ENCODE assay signal across 9 mouse cellular contexts in the genomic region with DNA sequence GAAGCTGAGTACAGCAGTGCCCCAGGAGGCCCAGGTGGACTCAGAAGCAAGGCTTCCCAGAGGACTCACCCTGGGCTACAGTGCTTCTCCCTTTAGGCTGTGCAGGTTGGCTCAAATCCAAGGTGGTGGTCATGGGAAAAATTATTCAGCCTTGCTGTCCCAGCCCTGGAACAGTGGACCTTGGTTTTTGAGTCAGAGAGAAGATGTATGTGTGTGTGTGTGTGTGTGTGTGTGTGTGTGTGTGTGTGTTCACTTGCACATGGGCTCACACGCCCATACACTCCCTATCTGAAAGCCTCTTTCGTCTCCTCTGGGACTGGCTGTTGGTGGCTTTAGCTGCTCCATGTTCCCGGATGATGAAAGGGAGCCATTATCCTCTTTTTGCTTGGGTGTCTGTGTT. TPM values are rescaled to one million over a fixed set of nuclear protein-coding genes. Genes with fewer than 3 reads are reported as not detected.
DNase-seq lines count a peak whose midpoint lies in the region; ATAC-seq and TF ChIP-seq lines count a peak whose summit lies in the region.
"Had no signal": no experiment of that assay in that cellular context is flagged by ENCODE, and none has a peak within 500 bp of the region (broad histone marks: within the 10 kb centered on the region; RNA-seq: fewer than 3 reads in every experiment).

No protein-coding gene starts in this region.

- H3K27me3 ChIP-seq in heart, adult 2 months (ENCODE audit: control insufficient read depth, insufficient read depth, low read length): no peaks in the 10 kb centered on the region
- H3K27me3 ChIP-seq in heart, embryonic 10.5 days (ENCODE audit: insufficient read depth, poor library complexity, severe bottlenecking): peaks cover 18% of the 10 kb centered on the region
- H3K27me3 ChIP-seq in embryonic facial prominence, embryonic 12.5 days: no peaks in the 10 kb centered on the region

- H3K4me2 ChIP-seq in embryonic facial prominence, embryonic 12.5 days (replicated peaks): peak overlapping the region; percentile 1; the same call in 1 of the 2 replicates

- H3K4me3 ChIP-seq in heart, adult 2 months: no peak overlapping the region
- H3K4me3 ChIP-seq in heart, embryonic 10.5 days: no peak overlapping the region
- H3K4me3 ChIP-seq in embryonic facial prominence, embryonic 12.5 days: no peak overlapping the region

- TF ChIP-seq POLR2A in heart, adult 2 months (IDR thresholded peaks at IDR 0.05; ENCODE audit: insufficient read depth, low read depth, low read length): no peak

- no peak overlapping the region for H3K9ac ChIP-seq in heart, adult 2 months (ENCODE audit: low read depth, low read length)
- H3K9ac ChIP-seq in embryonic facial prominence, embryonic 12.5 days: no peak overlapping the region

- TF ChIP-seq EP300 in heart, adult 2 months (IDR thresholded peaks at IDR 0.05; ENCODE audit: insufficient read depth, low read depth, low read length): no peak

- no peaks in the 10 kb centered on the region for H3K9me3 ChIP-seq in heart, embryonic 10.5 days
- no peaks in the 10 kb centered on the region for H3K9me3 ChIP-seq in embryonic facial prominence, embryonic 12.5 days

- TF ChIP-seq CTCF in heart, adult 2 months (IDR thresholded peaks at IDR 0.05): no peak

- intact Hi-C loops in heart, adult 2 months (cut with DNase I): loop anchor here (2.0 to 5.0 kb wide), 2 partner anchors 15 to 49 kb away; partner anchors contain the start of gene Zfp503

- peak overlapping the region; percentile 32 for H3K27ac ChIP-seq in heart, adult 2 months
- H3K27ac ChIP-seq in heart, embryonic 10.5 days: no peak overlapping the region
- H3K27ac ChIP-seq in embryonic facial prominence, embryonic 12.5 days: 0 out of 2 replicates have a peak overlapping the region, but pooled peaks have one; percentile 17

- WGBS in heart, adult 2 months: 51% methylated on average over 3 of the region's 3 CpGs
- 70% methylated on average over 3 of the region's 3 CpGs for WGBS in heart, embryonic 10.5 days
- 20% methylated on average over 3 of the region's 3 CpGs for WGBS in embryonic facial prominence, embryonic 12.5 days

- no peaks in the 10 kb centered on the region for H3K36me3 ChIP-seq in heart, adult 2 months (ENCODE audit: control insufficient read depth, insufficient read depth, low read length)
- H3K36me3 ChIP-seq in heart, embryonic 10.5 days: no peaks in the 10 kb centered on the region
- H3K36me3 ChIP-seq in embryonic facial prominence, embryonic 12.5 days: no peaks in the 10 kb centered on the region

- no peaks in the 10 kb centered on the region for H3K79me2 ChIP-seq in heart, adult 2 months (replicated peaks; ENCODE audit: control insufficient read depth, insufficient read depth, low read length)

- 0 out of 2 replicates have a peak, but pooled peaks have one; percentile 35 for ATAC-seq in embryonic facial prominence, embryonic 12.5 days (ENCODE audit: insufficient number of reproducible peaks, insufficient read depth, low FRiP score, low TSS enrichment)

- peaks cover 1% of the 10 kb centered on the region; the same call in 1 of the 2 replicates for H3K4me1 ChIP-seq in heart, adult 2 months (ENCODE audit: control insufficient read depth, insufficient read depth, low read length)
- H3K4me1 ChIP-seq in heart, embryonic 10.5 days: 0 out of 2 replicates have a peak, but pooled peaks cover 3% of the 10 kb centered on the region
- peaks cover 13% of the 10 kb centered on the region for H3K4me1 ChIP-seq in embryonic facial prominence, embryonic 12.5 days

- no peak for DNase-seq in heart, adult 2 months
- no peak for DNase-seq in heart, embryonic 10.5 days (ENCODE audit: low spot score)
- DNase-seq in Muller cell, postnatal 12 days (ENCODE audit: inconsistent ontology term): peak; percentile 26
- DNase-seq in kidney, postnatal 4 days: peak; percentile 48 to 70
- no peak for DNase-seq in spleen, postnatal 10 days (ENCODE audit: low spot score in 2 of 2)
- DNase-seq in gastrocnemius, adult 8-10 months (ENCODE audit: low spot score in 2 of 2): no peak
- DNase-seq in spleen, postnatal 4 days (ENCODE audit: low spot score in 2 of 2): no peak
- DNase-seq: lung, adult 18-20 months had no signal

RNA-seq across cellular contexts. Expression of gene Lrmda, which starts 16.4 kb away (rescaled TPM):
- total RNA-seq in heart, adult 2 months (2021): 1 to 10 TPM; 1.0 to 1.1 TPM
- polyA plus RNA-seq in heart, adult 2 months (2012; rRNA removed): 0.43 and 0.44 TPM in 2 replicates
- 0.60 and 1.1 TPM in 2 replicates for polyA plus RNA-seq in heart, embryonic 10.5 days (2016; fragmentation: Nextera tagmentation; extraction: Ambion mirVana)
- polyA plus RNA-seq in embryonic facial prominence, embryonic 12.5 days (2016; fragmentation: Nextera tagmentation; extraction: Ambion mirVana): 0.28 and 0.69 TPM in 2 replicates
- 1 to 10 TPM; 2.2 to 3.2 (median 2.6) TPM for total RNA-seq in gastrocnemius, adult 8-10 months (2022)

RNA-seq across cellular contexts. Expression of gene Zfp503, which starts 46.5 kb away (rescaled TPM):
- 1 to 10 TPM; 1.4 to 1.5 TPM for total RNA-seq in heart, adult 2 months (2021)
- 0.88 and 1.5 TPM in 2 replicates for polyA plus RNA-seq in heart, adult 2 months (2012; rRNA removed)
- polyA plus RNA-seq in heart, embryonic 10.5 days (2016; fragmentation: Nextera tagmentation; extraction: Ambion mirVana): 3.2 and 13.4 TPM in 2 replicates
- polyA plus RNA-seq in embryonic facial prominence, embryonic 12.5 days (2016; fragmentation: Nextera tagmentation; extraction: Ambion mirVana): 35.5 and 40.3 TPM in 2 replicates
- 10 to 100 TPM in 2 of 4 experiments, 1 to 10 TPM in 2; 5.8 to 17.2 (median 10.4) TPM for total RNA-seq in gastrocnemius, adult 8-10 months (2022)

Comparison
In these comparisons a context has a peak if more than half of its experiments do, and no peak if none do; other contexts are left out.
1. DNase-seq: peak in Muller cell, postnatal 12 days (single experiment) and kidney, postnatal 4 days (2 of 2); none in heart, adult 2 months (0 of 2), heart, embryonic 10.5 days (single experiment), spleen, postnatal 10 days (0 of 2), gastrocnemius, adult 8-10 months (0 of 2) and spleen, postnatal 4 days (0 of 2).